Mouse (Mus musculus) layer of hippocampus, adult 9-10 months (tissue): Measurements from ENCODE around the gene Olfr32.
"Not testable (repeated sequence)": the region's sequence is repeated elsewhere in the genome, so short reads cannot be mapped to it uniquely, and the experiment has no call there.

Source experiments
- DNase-seq: peaks from one replicate; pipeline ENCODE4 v3.0.0; 2022; ENCODE audit warnings: low spot score

Gene Olfr32

DNA sequence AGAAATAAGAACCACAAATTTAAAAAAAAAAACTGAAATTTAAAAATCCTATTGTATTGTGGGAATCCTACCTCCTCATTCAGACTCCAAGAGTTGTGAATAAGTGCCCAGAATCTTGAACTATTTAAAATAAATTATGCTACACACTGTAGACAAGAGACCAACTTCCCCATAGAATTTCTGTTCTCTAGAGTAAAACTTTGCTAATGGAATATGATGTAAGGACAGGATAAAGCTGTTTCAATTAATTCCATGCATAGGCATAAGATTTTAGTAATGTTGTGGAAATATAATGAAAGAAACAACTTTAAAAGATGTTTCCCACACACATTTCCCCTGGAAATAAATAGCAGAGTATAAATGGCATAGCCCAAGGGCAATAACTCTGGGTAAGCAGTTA, at the start of gene Olfr32:
Gene Olfr32 (minus strand): TSS at position 101 of the 400 bp plus-strand sequence.
- no peak for DNase-seq

DNA sequence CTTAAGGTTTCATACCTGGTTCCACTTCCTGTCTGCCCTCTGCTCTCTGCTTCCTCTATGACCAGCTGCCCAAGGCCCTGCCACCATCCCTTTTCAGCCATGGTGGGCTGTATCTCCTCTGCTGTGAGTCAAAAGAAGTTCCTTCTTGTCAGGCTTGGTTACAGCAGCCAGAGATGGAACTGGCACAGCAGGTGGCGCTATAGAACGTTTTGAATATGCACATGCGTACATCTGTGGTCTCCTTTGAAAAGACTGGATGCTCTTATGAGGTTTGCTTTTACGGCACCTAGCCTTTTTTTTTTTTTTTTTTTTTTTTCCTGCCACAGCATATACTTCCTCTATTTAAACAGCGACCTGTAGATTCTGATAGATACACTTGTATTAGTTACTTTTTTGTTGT, 45.0 kb upstream of the Olfr32 start:
- not testable (repeated sequence) for DNase-seq

DNA sequence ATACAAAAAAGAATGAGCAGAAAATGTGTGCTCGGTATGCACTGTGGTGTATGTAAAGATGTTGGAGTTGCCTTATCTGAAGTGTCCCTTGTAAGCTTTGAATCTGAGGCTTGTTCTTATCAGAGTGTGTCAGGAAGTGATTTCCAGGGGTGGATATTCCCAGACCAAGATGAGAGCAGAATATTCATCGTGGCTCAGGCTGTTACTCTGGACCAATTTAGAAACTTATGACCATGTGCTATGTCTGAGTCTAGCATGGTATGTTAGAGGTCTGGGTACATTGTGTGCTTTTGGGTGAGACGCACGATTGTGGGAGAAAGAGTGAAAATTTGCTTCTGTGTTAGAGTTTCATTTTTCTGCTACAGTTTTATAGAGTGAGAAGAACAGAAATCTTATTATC, 44.0 kb upstream of the Olfr32 start:
- not testable (repeated sequence) for DNase-seq

DNA sequence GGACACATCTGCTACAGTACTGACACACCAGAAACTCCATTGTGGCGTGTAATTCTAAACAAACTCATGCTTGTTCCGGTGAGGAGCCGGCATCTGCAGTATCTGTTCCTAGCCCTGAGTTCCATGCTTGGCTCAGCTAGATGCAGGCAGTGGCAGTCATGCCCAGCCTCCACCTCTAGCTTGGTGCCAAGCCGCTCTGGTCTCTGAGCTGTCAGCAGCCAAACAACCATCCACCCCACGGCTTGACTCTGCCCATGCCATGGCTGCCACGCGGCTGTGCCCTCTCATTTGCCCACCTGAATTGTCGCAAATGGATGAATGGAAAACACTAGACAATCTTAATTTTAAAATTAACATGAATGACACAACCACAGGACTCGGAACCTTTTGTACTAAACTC, 11.8 kb upstream of the Olfr32 start:
- DNase-seq, result no peak

DNA sequence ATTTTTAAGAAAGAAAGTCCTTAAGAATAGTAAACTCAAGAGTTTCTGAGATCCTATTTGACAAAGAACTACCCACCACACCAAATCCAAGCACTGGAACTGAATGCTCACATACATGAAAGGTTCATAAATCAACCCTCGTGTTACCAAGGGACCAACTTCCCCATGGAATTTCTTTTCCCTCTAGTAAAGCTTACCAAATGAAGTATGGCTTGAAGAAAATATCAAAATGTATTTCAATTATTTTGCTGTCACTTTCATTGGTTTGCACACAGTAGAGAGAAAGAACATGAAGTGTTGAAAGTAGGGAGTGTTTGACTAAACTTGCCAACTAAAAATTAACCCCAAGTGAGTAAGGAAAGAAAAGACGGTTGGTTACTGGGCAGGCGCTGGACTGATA, 10.9 kb upstream of the Olfr32 start, which contains the start of gene Olfr1270:
Gene Olfr1270 (minus strand): TSS at position 101 of the 400 bp plus-strand sequence.
- DNase-seq, result no peak

DNA sequence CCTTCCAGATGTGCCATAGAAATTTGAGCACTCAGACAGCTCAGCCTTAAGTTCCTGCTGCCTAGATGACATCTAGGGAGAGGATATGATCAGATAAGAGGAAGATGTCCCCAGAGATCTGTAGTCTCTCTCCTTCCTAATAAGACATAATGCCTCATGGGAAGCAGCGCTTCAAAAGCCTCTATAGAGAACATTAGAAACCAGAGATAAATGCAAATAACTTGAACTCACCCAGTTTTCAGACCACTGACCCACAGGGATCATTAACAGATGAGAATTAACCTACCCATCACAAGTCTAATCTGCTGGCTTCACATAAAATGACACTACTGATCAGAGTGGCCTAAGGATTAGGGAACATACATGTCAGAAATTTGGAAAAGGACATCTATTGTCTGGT, 20.8 kb downstream of the Olfr32 start, which contains the start of gene Olfr1269:
Gene Olfr1269 (minus strand): TSS at position 101 of the 400 bp plus-strand sequence.
- no peak for DNase-seq
